Mouse (Mus musculus) hindbrain, embryonic 11.5 days (tissue): ENCODE measurements around the gene Tmem247. TPM values are rescaled to one million over a fixed set of nuclear protein-coding genes. Genes with fewer than 3 reads are reported as not detected.

ENCODE experiments used
- ATAC-seq: fragments of 200-750 bp; cut with Nextera tagmentation; 2 replicates; pipeline ENCODE4 v1.8.0; 2017; ENCODE audit warnings: mild to moderate bottlenecking, moderate TSS enrichment, moderate library complexity; ENCODE audit not compliant: low FRiP score
- DNase-seq: peaks from one replicate; pipeline ENCODE4 v3.0.0-alpha.2; 2015; ENCODE audit warnings: low spot score
- H3K27ac ChIP-seq: fragments of 300-500 bp; sonication (generic); 2 replicates; pipeline ENCODE4 v1.5.1; 2014; ENCODE audit warnings: mild to moderate bottlenecking, low read depth, low read length
- H3K27me3 ChIP-seq: fragments of 300-500 bp; sonication (generic); 2 replicates; pipeline ENCODE4 v1.6.1; 2014; ENCODE audit warnings: mild to moderate bottlenecking, low read length, moderate library complexity, mixed read lengths; ENCODE audit not compliant: control insufficient read depth, insufficient read depth
- H3K36me3 ChIP-seq: fragments of 300-500 bp; sonication (generic); 2 replicates; pipeline ENCODE4 v1.6.1; 2014; ENCODE audit warnings: mild to moderate bottlenecking, low read length, moderate library complexity, mixed read lengths; ENCODE audit not compliant: control insufficient read depth, insufficient read depth
- H3K4me1 ChIP-seq: fragments of 300-500 bp; sonication (generic); replicated peaks from 2 replicates; pipeline ENCODE4 v1.6.1; 2014; ENCODE audit warnings: low read length, mixed read lengths; ENCODE audit not compliant: control insufficient read depth, insufficient read depth
- H3K4me2 ChIP-seq: fragments of 300-500 bp; sonication (generic); replicated peaks from 2 replicates; pipeline ENCODE4 v1.6.1; 2014; ENCODE audit warnings: mild to moderate bottlenecking, low read depth, low read length
- H3K4me3 ChIP-seq: fragments of 300-500 bp; sonication (generic); 2 replicates; pipeline ENCODE4 v1.5.1; 2014; ENCODE audit warnings: low read depth, low read length
- H3K9ac ChIP-seq: fragments of 300-500 bp; sonication (generic); 2 replicates; pipeline ENCODE4 v1.6.1; 2014; ENCODE audit warnings: low read depth, low read length
- H3K9me3 ChIP-seq: fragments of 300-500 bp; sonication (generic); 2 replicates; pipeline ENCODE4 v1.6.1; 2016; ENCODE audit warnings: low read length; ENCODE audit not compliant: control insufficient read depth
- WGBS: fragments of 180-500 bp; shearing (Covaris S2); extraction: QIAGEN DNeasy Blood & Tissue Kit; methylation state at CpG from one replicate; pipeline ENCODE4 v1.1.7; 2014; 5-methylcytosine and 5-hydroxymethylcytosine counted together
- polyA plus RNA-seq: library from polyadenylated mRNA; unstranded; fragments of >200 nt; fragmentation: Nextera tagmentation; extraction: Ambion mirVana; gene quantifications from 2 replicates; pipeline ENCODE4 v1.2.1, GENCODE M21; 2014

The Tmem247 gene
- polyA plus RNA-seq, 1 experiment from 2014 or later = not detected

DNA sequence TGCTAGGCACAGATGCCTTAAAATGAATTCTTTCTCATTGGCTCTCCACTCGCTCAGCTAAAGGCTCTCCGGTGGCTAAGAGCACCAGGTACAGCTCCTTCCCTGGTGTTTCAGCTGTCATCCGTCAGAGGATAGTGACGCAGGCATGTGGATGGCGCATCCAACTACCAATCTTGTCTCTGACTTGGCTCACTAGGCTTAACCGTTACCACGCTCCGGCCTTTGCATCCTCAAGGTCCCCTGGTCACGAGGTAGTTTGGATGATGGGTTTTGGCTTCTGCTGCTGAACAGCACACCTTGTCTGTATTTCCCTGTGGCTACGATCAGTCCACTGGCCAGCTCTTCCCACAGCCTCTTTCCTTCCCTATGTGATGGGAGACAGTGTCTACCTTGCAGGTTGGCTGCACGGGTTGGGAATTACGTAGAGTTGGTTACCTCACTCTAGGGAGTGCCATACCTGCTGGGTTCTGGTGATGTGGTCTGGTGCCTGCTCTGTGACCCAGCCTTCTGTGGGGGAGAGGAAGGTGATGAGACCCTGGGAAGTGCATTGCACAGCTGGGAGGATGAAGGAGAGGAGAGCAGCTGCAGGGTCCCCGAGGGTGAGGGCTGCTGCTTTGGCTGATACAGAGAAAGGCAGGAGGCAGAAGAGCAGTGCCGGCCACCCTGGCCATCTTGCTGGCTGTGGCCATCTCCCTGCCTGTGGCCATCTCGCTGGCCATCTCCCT, 53.0 kb downstream of the Tmem247 start:
- Histone ChIP-seq H3K4me3 (no peak overlapping the region), H3K27ac (no peak overlapping the region), H3K36me3 (no peaks in the 10 kb centered on the region), H3K9me3 (no peaks in the 10 kb centered on the region), H3K4me2 (no peak overlapping the region), H3K27me3 (no peaks in the 10 kb centered on the region), H3K9ac (no peak overlapping the region), H3K4me1 (no peaks in the 10 kb centered on the region)
- no peak for ATAC-seq
- no peak for DNase-seq
- WGBS = 92% methylated on average over 15 of the region's 15 CpGs

DNA sequence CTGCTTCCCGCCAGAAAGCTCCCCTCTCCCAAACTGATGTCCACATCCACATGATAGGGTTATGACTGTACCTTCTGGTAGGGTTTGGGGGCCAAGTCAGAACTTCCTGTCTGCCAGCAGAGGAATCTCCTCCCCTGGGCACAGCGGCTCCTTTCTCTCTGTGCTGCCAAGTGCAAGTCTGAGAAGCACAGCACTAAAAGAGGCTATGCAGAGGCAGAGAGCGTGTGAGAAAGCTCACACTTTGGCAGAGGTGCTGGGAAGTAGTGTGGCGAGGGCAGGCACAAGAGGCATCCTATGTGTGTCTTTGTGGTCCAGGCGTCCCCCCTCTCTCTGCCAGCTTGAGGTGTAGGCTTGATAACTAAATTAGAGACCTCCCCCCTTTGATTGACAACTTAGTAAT, 53.9 kb downstream of the Tmem247 start:
- no peak for ATAC-seq

DNA sequence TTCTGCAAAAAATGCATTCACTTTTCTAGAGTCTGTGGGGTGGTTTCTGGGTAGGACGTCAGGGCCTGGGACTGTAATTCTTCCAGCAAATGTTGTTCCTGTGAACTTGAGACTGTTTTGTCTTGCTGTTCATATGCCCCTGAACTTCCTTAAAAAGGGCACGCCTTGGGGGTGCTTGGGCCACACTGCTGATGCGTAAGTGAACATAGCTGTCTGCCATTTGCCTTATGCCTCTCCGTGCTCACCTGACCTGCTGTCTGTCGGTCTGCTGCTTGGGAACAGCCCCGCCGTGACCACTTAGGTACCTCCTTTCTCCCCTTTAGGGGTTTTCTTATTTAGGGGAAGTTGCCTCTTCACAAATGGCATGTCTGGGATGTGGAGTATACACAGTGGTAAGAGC, 54.7 kb downstream of the Tmem247 start:
- WGBS = 90% methylated on average over 7 of the region's 7 CpGs
- DNase-seq (no peak), ATAC-seq (no peak)
- Histone ChIP-seq H3K36me3 (no peaks in the 10 kb centered on the region), H3K4me1 (no peaks in the 10 kb centered on the region), H3K27me3 (no peaks in the 10 kb centered on the region), H3K9me3 (no peaks in the 10 kb centered on the region), H3K27ac (no peak overlapping the region), H3K9ac (no peak overlapping the region), H3K4me2 (no peak overlapping the region), H3K4me3 (no peak overlapping the region)

More for the DNA sequence above, 53.9 kb downstream of the Tmem247 start:
- no peak for DNase-seq
- Histone ChIP-seq H3K9ac (no peak overlapping the region), H3K4me3 (no peak overlapping the region), H3K4me1 (no peaks in the 10 kb centered on the region), H3K9me3 (no peaks in the 10 kb centered on the region), H3K27ac (no peak overlapping the region), H3K27me3 (no peaks in the 10 kb centered on the region), H3K4me2 (no peak overlapping the region), H3K36me3 (no peaks in the 10 kb centered on the region)
- WGBS = 87% methylated on average over 5 of the region's 5 CpGs

Other genes with a start within 250 kb of the Tmem247 start
- gene Epas1, start 163.6 kb upstream of the Tmem247 start, polyA plus RNA-seq = 6.4 and 8.4 TPM in 2 replicates
- not detected in 2 replicates for gene Atp6v1e2, start 30.5 kb downstream of the Tmem247 start, polyA plus RNA-seq
- gene Rhoq, start 45.7 kb downstream of the Tmem247 start, polyA plus RNA-seq = 10.7 and 13.1 TPM in 2 replicates
- 42.3 and 45.2 TPM in 2 replicates for gene Pigf, start 108.1 kb downstream of the Tmem247 start, polyA plus RNA-seq
- gene Cript, start 108.2 kb downstream of the Tmem247 start, polyA plus RNA-seq = 212 and 226 TPM in 2 replicates
- gene Socs5, start 190.3 kb downstream of the Tmem247 start, polyA plus RNA-seq = 15.0 and 16.2 TPM in 2 replicates